Mouse (Mus musculus): ENCODE results near the gene Evl.

Evl gene

GRCm38 (mm10) chr12:108653358-108654335 lies 99.1 kb downstream of the Evl start:
- DNase-seq: no peak

GRCm38 (mm10) chr12:108657350-108657749 lies 102.8 kb downstream of the Evl start:
- peak; percentile 73 to 75 for DNase-seq

- no peak for DNase-seq
Measured at GRCm38 (mm10) chr12:108668606-108669235, 114.2 kb downstream of the Evl start.

- no peak for DNase-seq
Measured at GRCm38 (mm10) chr12:108671541-108671940, 117.0 kb downstream of the Evl start.

- no peak for DNase-seq
Measured at GRCm38 (mm10) chr12:108672908-108673307, 118.4 kb downstream of the Evl start.

GRCm38 (mm10) chr12:108673546-108673945 lies 119.0 kb downstream of the Evl start:
- no peak for DNase-seq

- no peak for DNase-seq
Measured at GRCm38 (mm10) chr12:108674502-108674901, 120.0 kb downstream of the Evl start.

GRCm38 (mm10) chr12:108674916-108675315 lies 120.4 kb downstream of the Evl start:
- DNase-seq: no peak

GRCm38 (mm10) chr12:108675614-108676401 lies 121.3 kb downstream of the Evl start:
- DNase-seq: no peak

- DNase-seq: no peak
Measured at GRCm38 (mm10) chr12:108677116-108677515, 122.6 kb downstream of the Evl start.

GRCm38 (mm10) chr12:108678366-108678765 lies 123.8 kb downstream of the Evl start:
- DNase-seq: no peak

GRCm38 (mm10) chr12:108680861-108681260 lies 126.3 kb downstream of the Evl start:
- no peak for DNase-seq

- DNase-seq: no peak
Measured at GRCm38 (mm10) chr12:108682240-108683023, 127.9 kb downstream of the Evl start.

- no peak for DNase-seq
Measured at GRCm38 (mm10) chr12:108686463-108686862, 131.9 kb downstream of the Evl start.

GRCm38 (mm10) chr12:108686926-108687325 lies 132.4 kb downstream of the Evl start:
- DNase-seq: no peak

- DNase-seq: no peak
Measured at GRCm38 (mm10) chr12:108689167-108689566, 134.6 kb downstream of the Evl start.

- DNase-seq: no peak
Measured at GRCm38 (mm10) chr12:108690529-108690928, 136.0 kb downstream of the Evl start.

- DNase-seq: no peak
Measured at GRCm38 (mm10) chr12:108693592-108693991, 139.1 kb downstream of the Evl start.

- no peak for DNase-seq
Measured at GRCm38 (mm10) chr12:108694223-108694622, 139.7 kb downstream of the Evl start.

GRCm38 (mm10) chr12:108698697-108699471 lies 144.4 kb downstream of the Evl start:
- no peak for DNase-seq

- DNase-seq: no peak
Measured at GRCm38 (mm10) chr12:108699576-108699975, 145.1 kb downstream of the Evl start.

GRCm38 (mm10) chr12:108700037-108700436 lies 145.5 kb downstream of the Evl start:
- DNase-seq: no peak

Data from B cell, adult 2 months (primary cell).